Mouse (Mus musculus) myocyte (in vitro differentiated cells): ENCODE measurements around the gene Tgoln1.
A peak's percentile ranks its signal among the peaks of the same experiment; 100 is the strongest.

Experiments used
- MAX ChIP-seq: IDR thresholded peaks from one replicate; pipeline ENCODE4 v1.6.1; 2011; ENCODE audit warnings: low read depth, mild to moderate bottlenecking, control low read depth
- MYOD1 ChIP-seq, 3 experiments: IDR thresholded peaks; one replicate each; pipeline ENCODE4 v1.6.1; 2011; ENCODE audit warnings: control low read depth in 2 of 3, low read depth in 2 of 3, mild to moderate bottlenecking in 2 of 3, moderate library complexity in 1 of 3; ENCODE audit not compliant: insufficient read length in 2 of 3, control insufficient read depth in 1 of 3
- MYOG ChIP-seq, 3 experiments: IDR thresholded peaks; one replicate each; pipeline ENCODE4 v1.6.1; 2011; ENCODE audit warnings: control low read depth in 2 of 3, low read depth in 2 of 3, mild to moderate bottlenecking in 2 of 3; ENCODE audit not compliant: insufficient read length in 2 of 3, control insufficient read depth in 1 of 3, insufficient read depth in 1 of 3
- TCF12 ChIP-seq: IDR thresholded peaks from one replicate; pipeline ENCODE4 v1.6.1; 2011; ENCODE audit warnings: mild to moderate bottlenecking, control low read depth; ENCODE audit not compliant: poor library complexity, insufficient read depth, severe bottlenecking
- USF1 ChIP-seq: IDR thresholded peaks from one replicate; pipeline ENCODE4 v1.6.1; 2011; ENCODE audit warnings: low read depth, mild to moderate bottlenecking, control low read depth, moderate library complexity

DNA sequence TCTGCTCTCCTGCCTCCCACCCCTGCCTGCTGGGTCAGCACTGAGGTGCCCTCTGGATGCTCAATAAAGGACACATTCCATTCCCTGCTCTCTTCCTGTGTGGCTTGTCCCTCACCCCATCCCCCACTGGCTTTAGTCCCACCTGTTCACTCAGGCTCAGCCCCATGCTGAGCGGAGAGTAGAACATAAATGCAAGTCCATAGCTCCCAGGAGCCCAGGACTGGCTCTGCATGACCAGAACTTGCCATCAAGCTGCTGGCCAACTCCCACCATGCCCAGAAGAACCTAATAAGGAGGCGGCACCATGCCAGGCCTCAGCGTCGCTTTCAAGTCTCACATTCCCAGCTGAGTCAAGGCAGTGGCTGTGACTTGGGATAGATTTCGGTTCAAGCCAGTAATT, 53.9 kb downstream of the Tgoln1 start:
- TF ChIP-seq TCF12, result no peak
- TF ChIP-seq USF1, result no peak
- no peak for TF ChIP-seq MYOG (IDR thresholded peaks at IDR 0.05; ENCODE audit: control insufficient read depth in 1 of 3, insufficient read depth in 1 of 3, insufficient read length in 2 of 3, low read depth in 2 of 3)
- no peak for TF ChIP-seq MAX
- peak in 1 of 3 experiments; percentile 29 for TF ChIP-seq MYOD1 (IDR thresholded peaks at IDR 0.05; ENCODE audit: control insufficient read depth in 1 of 3, insufficient read length in 2 of 3, low read depth in 2 of 3)
